Mouse (Mus musculus) heart, embryonic 16.5 days (tissue): ENCODE measurements around the gene Tmtc1. TPM values are rescaled to one million over a fixed set of nuclear protein-coding genes. Genes with fewer than 3 reads are reported as not detected.

Experiments used
- ATAC-seq: fragments of 200-750 bp; cut with Nextera tagmentation; replicated peaks from 2 replicates; pipeline ENCODE4 v1.8.0; 2017; ENCODE audit warnings: moderate number of reproducible peaks; ENCODE audit not compliant: insufficient read depth, low FRiP score; ENCODE audit errors: extremely low read depth
- H3K27ac ChIP-seq: fragments of 300-500 bp; sonication (generic); 2 replicates; pipeline ENCODE4 v1.5.1; 2014; ENCODE audit warnings: mild to moderate bottlenecking, low read length, control low read depth, moderate library complexity
- H3K27me3 ChIP-seq: fragments of 300-500 bp; sonication (generic); 2 replicates; pipeline ENCODE4 v1.6.1; 2014; ENCODE audit warnings: low read length, mixed read lengths; ENCODE audit not compliant: control insufficient read depth, insufficient read depth
- H3K36me3 ChIP-seq: fragments of 300-500 bp; sonication (generic); 2 replicates; pipeline ENCODE4 v1.6.1; 2014; ENCODE audit not compliant: control insufficient read depth, insufficient read depth
- H3K4me1 ChIP-seq: fragments of 300-500 bp; sonication (generic); 2 replicates; pipeline ENCODE4 v1.6.1; 2014; ENCODE audit warnings: low read length, mixed read lengths; ENCODE audit not compliant: control insufficient read depth, insufficient read depth
- H3K4me2 ChIP-seq: fragments of 300-500 bp; sonication (generic); 2 replicates; pipeline ENCODE4 v1.6.1; 2014; ENCODE audit warnings: low read depth, mild to moderate bottlenecking, control low read depth, low read length
- H3K4me3 ChIP-seq: fragments of 300-500 bp; sonication (generic); 2 replicates; pipeline ENCODE4 v1.5.1; 2014; ENCODE audit warnings: mild to moderate bottlenecking, control low read depth, low read length
- H3K9ac ChIP-seq: fragments of 300-500 bp; sonication (generic); 2 replicates; pipeline ENCODE4 v1.6.1; 2014; ENCODE audit warnings: low read length, control low read depth
- H3K9me3 ChIP-seq: fragments of 300-500 bp; sonication (generic); replicated peaks from 2 replicates; pipeline ENCODE4 v1.6.1; 2016; ENCODE audit warnings: low read length; ENCODE audit not compliant: control insufficient read depth
- WGBS: fragments of 180-500 bp; shearing (Covaris S2); extraction: QIAGEN DNeasy Blood & Tissue Kit; methylation state at CpG from one replicate; pipeline ENCODE4 v1.1.7; 2014; 5-methylcytosine and 5-hydroxymethylcytosine counted together
- polyA plus RNA-seq: library from polyadenylated mRNA; unstranded; fragments of >200 nt; fragmentation: Nextera tagmentation; extraction: Ambion mirVana; gene quantifications from 2 replicates; pipeline ENCODE4 v1.2.1, GENCODE M21; 2015

Gene Tmtc1
- polyA plus RNA-seq, 1 experiment from 2014 or later, result 1.7 TPM

DNA sequence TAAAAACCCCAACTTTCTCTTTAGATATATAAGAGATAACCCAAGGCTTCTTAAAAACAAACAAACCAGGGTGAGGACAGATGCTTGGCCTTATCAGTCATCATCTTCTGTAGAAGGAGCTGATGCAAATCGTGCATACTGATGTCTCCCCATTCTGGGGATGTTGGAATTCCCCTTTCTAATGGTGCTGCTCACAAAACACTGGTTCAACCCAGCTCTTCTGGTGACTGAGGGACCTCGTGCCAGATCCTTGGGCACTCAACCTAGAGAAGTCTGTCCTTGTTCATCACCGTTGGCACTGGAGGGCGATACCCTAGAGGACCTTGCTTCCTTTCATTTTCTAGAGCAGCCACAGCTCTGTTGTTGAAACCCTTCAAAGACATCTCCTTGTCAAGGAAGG is 227.4 kb downstream of the Tmtc1 start:
- Histone ChIP-seq H3K27ac (no peak overlapping the region), H3K27me3 (no peaks in the 10 kb centered on the region), H3K4me2 (no peak overlapping the region), H3K9me3 (no peaks in the 10 kb centered on the region), H3K36me3 (no peaks in the 10 kb centered on the region), H3K4me1 (peaks cover 9% of the 10 kb centered on the region), H3K9ac (no peak overlapping the region), H3K4me3 (no peak overlapping the region)
- 84% methylated on average over 4 of the region's 4 CpGs for WGBS
- ATAC-seq, result no peak

DNA sequence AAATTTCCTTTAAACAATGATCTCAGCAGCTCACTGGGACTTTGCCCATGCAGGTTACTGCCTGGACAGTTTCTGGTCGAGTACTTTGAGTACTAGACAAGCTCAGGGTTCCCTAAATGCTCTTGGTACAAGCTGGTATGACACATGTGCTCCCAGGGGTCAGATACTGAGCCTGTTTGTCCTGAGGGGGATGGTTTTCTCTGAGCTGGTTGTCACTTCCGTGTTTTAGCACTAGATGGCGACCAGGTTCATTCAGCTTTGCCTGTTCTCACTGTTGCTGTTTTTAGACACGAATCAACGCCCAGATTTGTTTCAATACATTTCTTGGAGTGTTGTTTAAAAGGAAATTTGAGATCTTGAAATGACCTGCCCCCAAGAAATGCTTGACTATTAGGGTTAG is 229.4 kb downstream of the Tmtc1 start:
- WGBS, result 2% methylated on average over 5 of the region's 5 CpGs
- H3K4me1 ChIP-seq, result peaks cover 12% of the 10 kb centered on the region
- 0 out of 2 replicates have a peak overlapping the region, but pooled peaks have one; percentile 8 for H3K4me2 ChIP-seq
- ATAC-seq, result no peak
- no peak overlapping the region for H3K27ac ChIP-seq
- no peaks in the 10 kb centered on the region for H3K27me3 ChIP-seq
- no peak overlapping the region for H3K4me3 ChIP-seq
- no peaks in the 10 kb centered on the region for H3K9me3 ChIP-seq
- H3K9ac ChIP-seq, result no peak overlapping the region
- no peaks in the 10 kb centered on the region for H3K36me3 ChIP-seq

DNA sequence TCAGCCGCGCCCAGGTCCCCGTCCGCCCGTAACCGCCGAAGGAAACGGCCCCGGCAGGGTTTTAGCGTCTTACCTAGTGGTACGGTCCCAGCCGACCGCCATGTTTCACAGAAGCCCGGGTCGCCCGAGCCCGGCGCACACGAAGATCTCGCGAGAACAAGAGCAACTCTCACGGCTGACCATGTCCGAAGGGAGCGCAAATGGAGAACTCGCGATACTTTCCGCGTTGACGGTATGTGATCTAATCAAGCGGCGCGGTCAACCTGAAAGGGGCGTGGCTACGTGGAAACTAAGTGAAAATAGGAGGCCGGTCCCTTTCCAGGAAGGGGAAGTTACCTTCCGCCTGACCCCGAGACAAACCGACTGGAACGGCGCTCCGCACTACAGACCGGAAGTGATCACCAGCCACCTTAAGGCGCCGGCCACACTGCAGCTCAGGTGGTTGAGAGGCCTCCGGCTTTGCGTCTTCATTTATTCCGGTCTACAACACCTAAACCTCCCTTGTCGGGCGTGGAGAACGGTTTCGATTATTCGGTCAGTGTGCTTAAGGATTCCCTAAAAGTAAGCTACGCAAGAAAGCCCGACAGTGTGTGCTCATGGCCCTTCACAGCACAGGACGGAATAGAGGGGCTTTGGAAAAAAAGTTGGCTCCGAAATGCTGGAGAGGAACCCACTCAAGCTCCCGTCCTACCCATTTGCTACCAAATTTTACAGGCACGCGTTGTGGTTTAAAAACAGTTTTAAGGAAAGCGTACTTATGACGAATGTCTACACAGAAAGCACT is 232.1 kb downstream of the Tmtc1 start, which contains the start of gene Ergic2:
Ergic2 (minus strand) TSS at position 478 of the 784 bp plus-strand sequence.
- peak; percentile 97 for ATAC-seq

DNA sequence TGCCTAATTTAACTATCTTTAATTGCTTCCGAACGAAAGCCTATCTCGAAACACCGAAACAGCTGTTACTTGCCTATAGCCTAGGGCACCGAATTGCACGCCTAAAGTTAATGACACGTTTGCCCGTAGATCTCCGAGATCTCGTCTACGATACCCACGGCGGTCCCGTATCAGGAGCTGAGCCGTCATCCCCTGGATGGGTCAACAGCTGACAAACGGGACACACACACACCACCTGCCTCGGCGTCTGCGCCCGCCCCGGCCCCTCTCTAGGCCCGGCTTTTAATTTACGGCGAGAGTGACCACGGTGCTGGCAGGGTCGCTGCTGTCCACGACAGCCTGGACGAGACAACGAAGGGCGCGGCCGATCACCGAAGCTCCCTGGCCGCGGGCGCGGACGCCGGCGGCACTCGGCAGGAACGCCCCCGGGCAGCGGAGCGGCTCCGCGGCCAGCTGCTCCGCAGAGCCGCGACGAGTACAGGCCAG is 232.8 kb downstream of the Tmtc1 start:
- WGBS, result under 1% methylated on average over 51 of the region's 51 CpGs

More for the DNA sequence above, 232.1 kb downstream of the Tmtc1 start, which contains the start of gene Ergic2:
- no peaks in the 10 kb centered on the region for H3K27me3 ChIP-seq
- peaks cover 22% of the 10 kb centered on the region for H3K4me1 ChIP-seq
- WGBS, result under 1% methylated on average over 61 of the region's 61 CpGs
- H3K36me3 ChIP-seq, result no peaks in the 10 kb centered on the region
- peak within 1 kb of the TSS; percentile 89 for H3K27ac ChIP-seq
- peak within 1 kb of the TSS; percentile 92 for H3K9ac ChIP-seq
- no peaks in the 10 kb centered on the region for H3K9me3 ChIP-seq
- H3K4me3 ChIP-seq, result peak within 1 kb of the TSS; percentile 99
- peak within 1 kb of the TSS; percentile 94 for H3K4me2 ChIP-seq

DNA sequence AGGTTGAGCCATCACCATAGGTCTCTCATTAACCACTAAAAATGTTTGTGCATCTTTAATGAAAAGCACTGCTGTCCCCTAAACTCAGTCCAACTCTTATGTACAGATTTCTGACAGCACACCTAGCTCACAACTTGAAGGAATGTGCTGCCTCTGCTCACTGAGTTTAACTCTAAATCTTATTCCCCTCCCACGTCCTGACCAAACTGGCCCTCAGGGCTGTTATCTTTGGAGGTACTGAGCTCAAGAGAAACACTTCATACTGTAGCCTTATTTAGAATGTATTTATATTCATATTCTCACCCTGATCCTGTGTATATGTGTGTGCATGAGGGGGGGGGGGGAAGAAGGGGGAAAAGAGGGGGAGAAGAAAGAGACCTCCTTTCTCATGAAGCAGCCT is 236.7 kb downstream of the Tmtc1 start:
- Histone ChIP-seq H3K9ac (no peak overlapping the region), H3K4me2 (no peak overlapping the region), H3K36me3 (peaks cover 7% of the 10 kb centered on the region; the same call in 1 of the 2 replicates), H3K27ac (no peak overlapping the region), H3K27me3 (no peaks in the 10 kb centered on the region), H3K9me3 (no peaks in the 10 kb centered on the region), H3K4me1 (peaks cover 13% of the 10 kb centered on the region), H3K4me3 (no peak overlapping the region)
- ATAC-seq, result no peak
- 33% methylated on average over 1 of the region's 1 CpGs for whole genome bisulfite sequencing

More for the DNA sequence above, 232.8 kb downstream of the Tmtc1 start:
- ATAC-seq, result peak; percentile 37
- H3K36me3 ChIP-seq, result no peaks in the 10 kb centered on the region
- peak overlapping the region; percentile 92 for H3K9ac ChIP-seq
- H3K27ac ChIP-seq, result peak overlapping the region; percentile 63
- no peaks in the 10 kb centered on the region for H3K27me3 ChIP-seq
- peak overlapping the region; percentile 99 for H3K4me3 ChIP-seq
- H3K4me1 ChIP-seq, result peaks cover 22% of the 10 kb centered on the region
- H3K9me3 ChIP-seq, result no peaks in the 10 kb centered on the region
- H3K4me2 ChIP-seq, result peak overlapping the region; percentile 94

DNA sequence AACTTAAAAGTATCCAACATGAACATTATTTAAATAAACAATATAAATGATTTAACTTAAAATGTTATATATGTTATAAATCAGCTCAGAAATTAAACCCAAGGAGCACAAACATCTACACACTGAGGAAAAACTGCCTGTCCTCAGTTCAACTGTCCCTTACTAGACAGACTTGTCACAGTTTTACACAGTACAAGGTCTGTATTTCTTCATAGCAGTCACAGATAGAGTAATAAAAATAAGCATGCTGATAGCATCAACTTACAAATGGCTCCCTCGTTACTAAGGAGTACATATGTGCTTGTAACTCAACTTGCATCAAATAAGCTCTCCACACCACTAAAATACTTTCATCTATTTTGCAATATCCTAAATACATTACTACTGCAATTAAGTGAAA is 239.1 kb downstream of the Tmtc1 start:
- no peak overlapping the region for H3K4me3 ChIP-seq
- peaks cover 20% of the 10 kb centered on the region for H3K36me3 ChIP-seq
- no peak overlapping the region for H3K27ac ChIP-seq
- no peaks in the 10 kb centered on the region for H3K9me3 ChIP-seq
- WGBS, result 69% methylated on average over 1 of the region's 1 CpGs
- H3K9ac ChIP-seq, result no peak overlapping the region
- peaks cover 10% of the 10 kb centered on the region for H3K4me1 ChIP-seq
- no peaks in the 10 kb centered on the region for H3K27me3 ChIP-seq
- no peak for ATAC-seq
- H3K4me2 ChIP-seq, result no peak overlapping the region

DNA sequence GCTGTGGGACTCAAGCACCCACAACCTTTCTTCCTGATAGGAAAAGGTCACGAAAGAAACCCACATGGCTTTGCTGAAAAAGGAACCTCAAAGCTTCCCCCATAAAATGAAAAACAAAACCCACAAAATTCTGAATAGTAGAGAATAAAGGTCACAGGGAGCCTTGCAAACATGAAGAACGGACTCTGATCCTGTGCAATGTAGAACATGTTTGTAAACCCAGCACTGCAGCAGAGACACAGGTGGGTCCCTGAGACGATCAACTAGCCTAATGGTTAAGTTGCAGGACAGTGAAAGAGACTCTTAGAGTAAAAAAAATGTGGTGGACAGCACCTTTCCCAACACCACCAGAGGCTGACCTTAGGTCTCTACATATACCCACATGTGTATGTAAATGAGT is 244.5 kb downstream of the Tmtc1 start:
- Histone ChIP-seq H3K27me3 (no peaks in the 10 kb centered on the region), H3K9me3 (no peaks in the 10 kb centered on the region), H3K36me3 (peaks cover 42% of the 10 kb centered on the region), H3K4me2 (no peak overlapping the region), H3K9ac (no peak overlapping the region), H3K4me3 (no peak overlapping the region), H3K27ac (no peak overlapping the region), H3K4me1 (no peaks in the 10 kb centered on the region)
- no peak for ATAC-seq
- 98% methylated on average over 3 of the region's 3 CpGs for WGBS

DNA sequence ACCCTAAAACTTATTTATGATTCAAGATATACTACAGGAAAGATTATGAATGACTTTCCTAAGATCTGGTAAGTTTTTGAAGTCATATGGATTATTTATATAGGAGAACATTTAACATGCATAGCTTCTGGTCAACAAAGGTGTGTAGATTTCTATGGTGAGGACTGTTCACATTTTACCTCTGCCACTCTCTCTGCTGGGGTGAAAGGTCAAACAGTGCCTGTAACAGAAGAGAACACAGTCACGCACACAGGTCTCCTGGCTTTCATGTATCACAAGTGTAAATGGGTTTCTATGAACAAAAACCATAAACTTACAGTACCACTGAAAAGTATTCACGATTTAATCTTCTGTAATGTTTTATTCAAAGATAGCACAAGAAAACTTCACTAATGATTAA is 245.0 kb downstream of the Tmtc1 start:
- Histone ChIP-seq H3K36me3 (peaks cover 44% of the 10 kb centered on the region), H3K9ac (no peak overlapping the region), H3K9me3 (no peaks in the 10 kb centered on the region), H3K4me1 (no peaks in the 10 kb centered on the region), H3K27ac (no peak overlapping the region), H3K27me3 (no peaks in the 10 kb centered on the region), H3K4me2 (no peak overlapping the region), H3K4me3 (no peak overlapping the region)
- WGBS, result 93% methylated on average over 2 of the region's 2 CpGs
- ATAC-seq, result no peak

DNA sequence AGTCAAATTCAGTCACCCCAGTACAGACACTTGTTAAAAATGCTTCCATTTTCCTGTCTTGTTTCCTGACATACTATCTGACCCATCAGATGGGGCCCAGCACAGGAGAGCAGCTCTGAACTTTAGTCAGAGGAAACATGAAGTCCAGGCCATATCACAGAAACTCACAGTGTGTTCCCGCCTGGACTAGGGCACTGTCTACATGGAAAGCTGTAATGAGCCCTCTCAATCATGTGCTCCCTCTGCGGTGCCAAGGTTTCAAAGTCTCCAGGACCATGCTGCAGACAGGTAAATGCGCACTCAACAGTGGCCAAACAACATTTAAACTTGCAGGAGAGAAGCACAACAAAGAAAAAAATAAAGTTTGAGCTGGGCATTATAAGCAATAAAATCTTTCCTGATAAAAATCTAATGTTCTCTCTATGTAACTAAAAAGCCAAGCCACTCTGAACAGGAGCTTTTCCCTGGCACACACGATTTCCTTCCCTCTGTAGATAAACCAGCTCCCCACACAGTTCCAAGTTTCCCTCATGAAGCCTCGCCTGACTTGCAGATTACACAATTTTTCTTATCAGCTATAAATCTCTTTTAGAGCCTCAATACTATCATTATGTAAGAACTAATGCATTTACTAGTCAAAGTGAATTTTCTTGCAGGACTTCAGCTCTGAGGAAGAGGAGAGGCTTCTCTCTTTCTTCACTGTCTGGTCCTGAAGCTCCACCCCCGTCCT is 250.1 kb downstream of the Tmtc1 start:
- WGBS, result 85% methylated on average over 6 of the region's 6 CpGs
- no peaks in the 10 kb centered on the region for H3K27me3 ChIP-seq
- H3K4me2 ChIP-seq, result no peak overlapping the region
- no peak overlapping the region for H3K9ac ChIP-seq
- H3K4me1 ChIP-seq, result no peaks in the 10 kb centered on the region
- H3K36me3 ChIP-seq, result peaks cover 39% of the 10 kb centered on the region
- H3K4me3 ChIP-seq, result no peak overlapping the region
- no peak for ATAC-seq
- no peaks in the 10 kb centered on the region for H3K9me3 ChIP-seq
- H3K27ac ChIP-seq, result no peak overlapping the region
